Mouse (Mus musculus): Measurements from ENCODE around the gene Trim28. TPM values are rescaled to one million over a fixed set of nuclear protein-coding genes. Genes with fewer than 3 reads are reported as not detected.

The Trim28 gene
- polyA plus RNA-seq, 1 experiment from 2014 or later = 116 TPM

Other genes with a start within 250 kb of the Trim28 start
- 3.4 and 4.0 TPM in 2 replicates for gene Zscan18, start 195.5 kb upstream of the Trim28 start, polyA plus RNA-seq (2015; fragmentation: Nextera tagmentation; extraction: Ambion mirVana)
- 8.4 and 8.8 TPM in 2 replicates for gene Zfp329, start 180.3 kb upstream of the Trim28 start, polyA plus RNA-seq (2015; fragmentation: Nextera tagmentation; extraction: Ambion mirVana)
- 27.1 and 27.7 TPM in 2 replicates for gene Zfp110, start 164.4 kb upstream of the Trim28 start, polyA plus RNA-seq (2015; fragmentation: Nextera tagmentation; extraction: Ambion mirVana)
- 2.2 and 2.9 TPM in 2 replicates for gene Zfp128, start 117.9 kb upstream of the Trim28 start, polyA plus RNA-seq (2015; fragmentation: Nextera tagmentation; extraction: Ambion mirVana)
- gene Zscan22, start 101.3 kb upstream of the Trim28 start, polyA plus RNA-seq (2015; fragmentation: Nextera tagmentation; extraction: Ambion mirVana) = 13.3 and 13.5 TPM in 2 replicates
- gene Rps5, start 76.8 kb upstream of the Trim28 start, polyA plus RNA-seq (2015; fragmentation: Nextera tagmentation; extraction: Ambion mirVana) = 904 and 1,023 TPM in 2 replicates
- gene Rnf225, start 71.7 kb upstream of the Trim28 start, polyA plus RNA-seq (2015; fragmentation: Nextera tagmentation; extraction: Ambion mirVana) = 0.18 and 0.27 TPM in 2 replicates
- gene Zfp324, start 33.3 kb upstream of the Trim28 start, polyA plus RNA-seq (2015; fragmentation: Nextera tagmentation; extraction: Ambion mirVana) = 7.8 TPM in 2 replicates
- gene Zfp446, start 21.3 kb upstream of the Trim28 start, polyA plus RNA-seq (2015; fragmentation: Nextera tagmentation; extraction: Ambion mirVana) = 5.9 and 6.1 TPM in 2 replicates
- 0.84 and 0.89 TPM in 2 replicates for gene Slc27a5, start 922 bp upstream of the Trim28 start, polyA plus RNA-seq (2015; fragmentation: Nextera tagmentation; extraction: Ambion mirVana)
- gene Zbtb45, start 10.9 kb downstream of the Trim28 start, polyA plus RNA-seq (2015; fragmentation: Nextera tagmentation; extraction: Ambion mirVana) = 22.2 and 23.2 TPM in 2 replicates
- gene Chmp2a, start 35.7 kb downstream of the Trim28 start, polyA plus RNA-seq (2015; fragmentation: Nextera tagmentation; extraction: Ambion mirVana) = 199 and 202 TPM in 2 replicates
- gene Ube2m, start 39.2 kb downstream of the Trim28 start, polyA plus RNA-seq (2015; fragmentation: Nextera tagmentation; extraction: Ambion mirVana) = 19.5 and 25.0 TPM in 2 replicates
- gene Mzf1, start 55.6 kb downstream of the Trim28 start, polyA plus RNA-seq (2015; fragmentation: Nextera tagmentation; extraction: Ambion mirVana) = 1.4 and 1.8 TPM in 2 replicates
- not detected in 2 replicates for gene Vmn1r85, start 96.1 kb downstream of the Trim28 start, polyA plus RNA-seq (2015; fragmentation: Nextera tagmentation; extraction: Ambion mirVana)
- gene Vmn1r86, start 120.8 kb downstream of the Trim28 start, polyA plus RNA-seq (2015; fragmentation: Nextera tagmentation; extraction: Ambion mirVana) = not detected in 2 replicates
- not detected in 2 replicates for gene Vmn1r87, start 141.0 kb downstream of the Trim28 start, polyA plus RNA-seq (2015; fragmentation: Nextera tagmentation; extraction: Ambion mirVana)
- gene Vmn1r88, start 160.5 kb downstream of the Trim28 start, polyA plus RNA-seq (2015; fragmentation: Nextera tagmentation; extraction: Ambion mirVana) = not detected in 2 replicates
- gene Vmn1r89, start 213.9 kb downstream of the Trim28 start, polyA plus RNA-seq (2015; fragmentation: Nextera tagmentation; extraction: Ambion mirVana) = not detected in 2 replicates